Mouse (Mus musculus) embryo, embryonic 10 days (tissue): ENCODE data around the gene L3mbtl1.

ENCODE experiments used
- DNase-seq: peaks from one replicate; pipeline ENCODE4 v3.0.0-alpha.2; 2015; ENCODE audit warnings: low spot score

The L3mbtl1 gene

GRCm38 (mm10) chr2:162943931-162944330 lies 659 bp downstream of the L3mbtl1 start:
- DNase-seq, result no peak

- no peak for DNase-seq
Measured at GRCm38 (mm10) chr2:162946964-162947363, 3.7 kb downstream of the L3mbtl1 start.

DNA sequence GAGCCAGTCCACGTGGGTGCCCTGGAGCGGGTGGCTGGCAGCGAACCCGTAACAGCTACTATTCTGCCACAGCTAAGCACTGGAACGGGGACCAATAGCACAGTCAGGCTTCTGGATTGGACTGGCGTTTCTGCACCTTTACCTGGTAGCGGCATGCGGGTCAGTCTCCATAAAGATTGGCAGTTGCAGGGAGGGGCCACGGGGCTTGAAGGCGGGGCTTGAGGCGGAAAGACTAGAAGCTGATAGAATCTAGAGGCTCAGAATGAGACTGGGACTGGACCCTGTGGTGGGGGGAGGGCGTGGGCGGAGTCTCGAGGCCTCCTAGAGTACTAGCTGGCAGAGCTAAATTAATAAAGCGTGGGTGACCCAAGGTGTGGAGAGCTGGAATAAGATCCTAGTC lies 4.5 kb downstream of the L3mbtl1 start:
- peak; percentile 38 for DNase-seq

GRCm38 (mm10) chr2:162948221-162948620 lies 4.9 kb downstream of the L3mbtl1 start:
- no peak for DNase-seq

GRCm38 (mm10) chr2:162950776-162951175 lies 7.5 kb downstream of the L3mbtl1 start:
- no peak for DNase-seq

DNA sequence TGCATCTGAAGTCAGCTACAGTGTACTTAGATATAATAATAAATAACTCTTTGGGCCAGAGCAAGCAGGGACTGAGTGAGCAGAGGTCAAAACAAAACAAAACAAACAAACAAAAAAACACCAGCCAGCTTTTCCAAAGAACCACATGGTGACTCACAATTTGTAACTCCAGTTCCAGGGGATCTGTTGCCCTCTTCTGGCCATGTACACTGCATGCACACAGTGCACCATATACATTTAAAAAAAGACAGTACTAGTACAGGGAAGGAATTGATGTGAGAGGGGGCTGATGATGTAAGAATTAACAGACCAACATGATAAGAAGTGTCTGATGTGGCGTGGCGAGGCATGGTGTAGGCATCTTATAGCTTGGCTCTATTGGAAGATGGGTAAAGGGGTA lies 13.6 kb downstream of the L3mbtl1 start:
- DNase-seq, result no peak

DNA sequence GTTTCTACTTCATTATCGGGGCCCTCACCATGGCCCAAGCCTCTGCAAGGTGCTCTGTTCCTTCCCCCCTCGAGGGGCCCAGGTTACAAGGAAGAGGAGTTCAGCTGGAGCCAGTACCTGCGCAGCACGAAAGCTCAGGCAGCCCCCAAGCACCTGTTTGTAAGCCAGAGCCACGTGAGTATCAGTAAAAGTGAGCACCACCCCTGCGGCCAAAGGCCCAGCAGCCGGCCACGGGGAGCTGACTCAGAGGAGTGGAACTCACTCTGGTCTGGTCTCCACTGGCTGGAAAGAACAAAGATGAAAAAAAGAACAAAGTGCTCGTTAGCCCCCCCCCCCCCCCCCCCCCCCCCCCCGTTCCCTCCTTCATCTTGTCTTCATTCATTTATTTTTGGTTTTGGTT lies 18.0 kb downstream of the L3mbtl1 start:
- no peak for DNase-seq

DNA sequence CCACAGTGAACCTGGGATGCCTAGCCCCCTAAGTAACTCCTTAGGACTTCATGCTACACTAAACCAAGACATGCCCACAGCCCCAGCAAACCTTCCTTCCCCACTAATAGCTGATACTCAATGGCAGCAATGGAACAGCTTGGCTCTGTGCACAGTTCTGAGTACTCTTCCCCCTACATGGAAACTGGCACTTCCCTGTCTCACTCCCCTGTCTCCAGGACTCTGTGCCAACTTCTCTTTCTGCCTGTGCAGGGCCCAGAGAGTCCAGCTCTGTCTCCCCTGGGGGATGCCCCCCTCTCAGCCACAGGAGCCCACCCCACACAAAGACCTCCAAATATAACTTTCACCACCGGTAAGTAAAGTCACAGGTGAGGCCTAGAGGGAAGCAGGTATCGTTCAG lies 23.5 kb downstream of the L3mbtl1 start:
- DNase-seq, result no peak

DNA sequence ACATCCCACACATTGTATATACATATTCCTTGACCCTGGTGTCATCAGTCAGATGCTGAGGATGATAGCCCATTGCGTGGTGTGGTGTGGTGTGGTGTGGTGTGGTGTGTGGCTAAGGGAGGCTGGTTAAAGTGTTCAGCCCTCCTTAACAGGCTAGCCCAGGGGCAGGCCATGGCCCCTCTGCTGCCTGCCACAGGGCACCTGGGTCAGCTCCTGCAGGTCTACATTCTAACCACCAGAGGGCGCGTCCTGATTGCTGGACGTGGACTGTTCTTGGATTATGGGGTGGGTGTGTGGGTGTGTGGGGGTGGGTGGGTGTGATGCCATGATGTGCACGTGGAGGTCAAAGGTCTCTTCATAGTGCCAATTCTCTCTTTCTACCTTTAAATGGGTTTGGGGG lies 25.1 kb downstream of the L3mbtl1 start:
- DNase-seq, result peak; percentile 74

- DNase-seq, result no peak
Measured at GRCm38 (mm10) chr2:162969101-162969500, 25.8 kb downstream of the L3mbtl1 start.

- no peak for DNase-seq
Measured at GRCm38 (mm10) chr2:162970896-162971295, 27.6 kb downstream of the L3mbtl1 start.

GRCm38 (mm10) chr2:162972752-162973151 lies 29.5 kb downstream of the L3mbtl1 start:
- DNase-seq, result peak; percentile 27

GRCm38 (mm10) chr2:162973206-162973605 lies 29.9 kb downstream of the L3mbtl1 start:
- DNase-seq, result no peak

- peak; percentile 55 for DNase-seq
Measured at GRCm38 (mm10) chr2:162973637-162974036, 30.4 kb downstream of the L3mbtl1 start.

- DNase-seq, result no peak
Measured at GRCm38 (mm10) chr2:162975157-162975775, 32.0 kb downstream of the L3mbtl1 start.

- no peak for DNase-seq
Measured at GRCm38 (mm10) chr2:162976001-162976400, 32.7 kb downstream of the L3mbtl1 start.

DNA sequence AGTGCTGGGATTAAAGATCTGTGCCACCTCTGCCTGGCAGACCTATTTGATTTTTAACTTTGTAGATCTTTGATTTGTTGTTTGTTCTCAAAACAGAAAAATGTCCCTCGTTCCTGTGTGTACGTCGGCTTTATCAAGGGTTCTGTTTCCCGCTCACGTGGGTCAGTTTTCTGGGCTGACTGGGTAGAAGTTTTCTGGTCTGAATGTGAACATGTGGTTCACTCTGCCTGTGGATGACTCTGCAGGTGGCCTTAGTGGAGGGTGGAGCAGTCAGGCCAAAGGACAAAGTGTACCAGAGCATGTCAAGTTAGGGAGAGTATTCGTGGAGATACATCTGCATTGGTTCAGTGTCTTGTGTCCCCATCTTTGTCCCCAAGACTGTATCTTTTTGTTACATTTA lies 41.1 kb downstream of the L3mbtl1 start:
- no peak for DNase-seq

GRCm38 (mm10) chr2:162985923-162986322 lies 42.7 kb downstream of the L3mbtl1 start:
- no peak for DNase-seq

DNA sequence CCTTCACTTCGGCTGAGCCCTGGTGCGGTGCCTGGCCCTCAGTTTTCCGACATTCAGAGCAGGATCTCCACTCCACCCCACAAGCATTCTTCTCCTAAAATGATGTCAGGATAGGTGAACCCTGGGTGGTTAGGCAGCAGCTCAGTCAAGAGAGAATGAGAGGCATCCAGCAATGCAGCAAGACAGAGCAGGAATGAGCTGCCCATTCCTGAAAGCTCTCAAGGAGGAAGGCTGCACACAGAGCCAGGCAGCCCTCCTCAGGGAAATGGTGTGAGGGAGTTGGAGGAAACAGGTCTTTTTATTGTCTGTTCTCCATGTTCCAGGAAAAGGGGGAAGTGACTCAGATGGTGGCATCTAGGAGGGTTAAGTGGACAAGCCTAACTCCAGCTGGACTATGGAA lies 43.5 kb downstream of the L3mbtl1 start:
- no peak for DNase-seq

GRCm38 (mm10) chr2:162987218-162987617 lies 43.9 kb downstream of the L3mbtl1 start, which contains the start of gene Sgk2:
TSS of gene Sgk2 (plus strand) at chr2:162987330.
- DNase-seq, result no peak

DNA sequence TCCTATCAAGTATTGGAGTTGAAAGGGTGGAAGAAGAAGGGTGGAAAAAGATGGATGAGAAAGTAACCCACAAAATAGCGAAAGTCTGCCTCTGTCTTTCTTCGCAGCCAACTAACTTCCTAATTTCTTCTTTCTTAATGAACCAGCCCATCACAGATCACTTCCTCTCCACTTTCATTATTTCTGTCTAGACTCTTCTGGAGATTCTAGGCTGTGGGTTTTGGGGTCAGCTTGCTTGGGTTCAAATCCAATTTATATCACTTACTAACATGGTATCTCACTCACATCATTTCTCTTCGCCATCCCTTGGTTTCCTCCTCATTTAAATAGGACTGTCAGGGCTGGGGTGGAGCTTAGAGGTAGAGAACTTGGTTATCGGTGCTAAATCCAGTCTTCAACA lies 45.0 kb downstream of the L3mbtl1 start:
- no peak for DNase-seq

GRCm38 (mm10) chr2:162991394-162992083 lies 48.3 kb downstream of the L3mbtl1 start:
- no peak for DNase-seq

GRCm38 (mm10) chr2:162992084-162992437 lies 48.8 kb downstream of the L3mbtl1 start:
- no peak for DNase-seq
